Mouse (Mus musculus): ENCODE results near the gene Ndfip2.

Gene Ndfip2

DNA sequence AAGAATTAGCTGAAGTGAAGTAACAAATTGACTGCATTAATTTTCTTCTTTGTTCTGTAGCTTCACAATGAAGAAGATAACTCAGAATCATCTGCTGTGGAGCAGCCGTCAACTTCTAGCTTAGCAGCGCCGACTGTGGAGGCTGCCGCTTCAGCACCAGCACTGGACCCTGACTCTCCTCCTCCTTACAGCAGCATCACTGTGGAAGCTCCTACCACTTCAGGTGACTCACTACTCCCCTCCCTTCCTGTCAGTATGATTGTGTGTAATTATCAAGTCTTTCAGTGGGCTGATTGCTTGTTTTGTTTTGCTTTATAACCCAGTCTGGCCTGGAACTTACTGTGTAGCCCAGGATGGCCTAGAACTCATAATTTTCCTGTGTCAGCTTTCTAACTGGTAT, 29.2 kb downstream of the Ndfip2 start:
- no peak for DNase-seq (ENCODE audit: low spot score)

GRCm38 (mm10) chr14:105287972-105288371, 29.6 kb downstream of the Ndfip2 start:
- no peak for DNase-seq (ENCODE audit: low spot score)

DNA sequence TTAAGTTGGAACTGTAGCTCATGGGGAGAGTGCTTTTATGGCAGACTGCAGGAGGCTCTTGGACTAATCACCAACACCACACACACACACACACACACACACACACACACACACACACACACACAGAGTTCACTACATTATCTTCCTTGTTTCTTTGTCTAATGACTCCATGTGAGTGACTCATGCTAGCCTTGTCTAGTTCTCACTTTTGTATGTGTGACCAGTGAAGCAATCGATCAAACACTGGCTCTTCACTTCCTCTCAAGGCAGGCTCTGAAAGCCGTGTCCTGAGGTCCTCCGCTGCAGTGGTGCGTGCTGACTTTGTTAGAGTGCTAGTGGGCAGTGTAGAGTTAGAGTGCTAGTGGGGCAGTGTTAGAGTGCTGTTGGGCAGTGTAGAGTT, 30.2 kb downstream of the Ndfip2 start:
- DNase-seq (ENCODE audit: low spot score): no peak

GRCm38 (mm10) chr14:105292139-105292538, 33.8 kb downstream of the Ndfip2 start:
- no peak for DNase-seq (ENCODE audit: low spot score)

GRCm38 (mm10) chr14:105293777-105294176, 35.4 kb downstream of the Ndfip2 start:
- DNase-seq (ENCODE audit: low spot score): no peak

DNA sequence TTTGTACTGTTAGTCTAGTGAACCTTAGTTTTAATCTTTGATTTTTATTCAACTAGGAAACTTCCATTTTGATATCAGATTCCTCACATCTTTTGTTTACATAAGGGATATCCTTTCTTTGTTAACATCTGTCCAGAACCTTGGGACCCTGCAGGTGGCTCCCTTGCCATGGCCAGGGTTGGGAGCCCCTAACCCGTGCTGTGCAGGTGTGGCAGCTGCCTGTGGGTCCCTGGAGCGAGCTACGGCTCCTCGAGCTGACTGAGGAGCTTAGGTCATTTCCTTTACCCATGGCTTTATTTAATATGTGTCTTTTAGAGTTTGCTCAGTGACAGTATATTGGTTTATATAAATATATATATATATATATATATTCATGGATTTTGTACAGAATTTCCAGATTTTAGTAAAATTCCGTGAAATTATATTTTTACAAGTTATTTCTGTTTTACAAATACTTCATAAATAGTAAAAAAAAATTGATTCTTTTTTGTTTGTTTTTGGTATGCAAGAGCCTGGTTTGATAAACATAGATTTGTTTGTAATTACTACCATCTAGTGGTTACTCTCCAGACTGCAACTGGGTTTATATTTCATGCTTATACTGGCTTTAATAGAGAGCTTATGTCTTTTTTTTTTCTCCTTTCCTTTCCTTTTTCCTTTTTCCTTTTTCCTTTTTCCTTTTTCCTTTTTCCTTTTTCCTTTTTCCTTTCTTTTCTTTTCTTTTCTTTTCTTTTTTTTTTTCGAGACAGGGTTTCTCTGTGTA, 37.6 kb downstream of the Ndfip2 start:
- peak; percentile 78 for DNase-seq (ENCODE audit: low spot score)

GRCm38 (mm10) chr14:105299744-105300255, 41.4 kb downstream of the Ndfip2 start:
- DNase-seq (ENCODE audit: low spot score): no peak

DNA sequence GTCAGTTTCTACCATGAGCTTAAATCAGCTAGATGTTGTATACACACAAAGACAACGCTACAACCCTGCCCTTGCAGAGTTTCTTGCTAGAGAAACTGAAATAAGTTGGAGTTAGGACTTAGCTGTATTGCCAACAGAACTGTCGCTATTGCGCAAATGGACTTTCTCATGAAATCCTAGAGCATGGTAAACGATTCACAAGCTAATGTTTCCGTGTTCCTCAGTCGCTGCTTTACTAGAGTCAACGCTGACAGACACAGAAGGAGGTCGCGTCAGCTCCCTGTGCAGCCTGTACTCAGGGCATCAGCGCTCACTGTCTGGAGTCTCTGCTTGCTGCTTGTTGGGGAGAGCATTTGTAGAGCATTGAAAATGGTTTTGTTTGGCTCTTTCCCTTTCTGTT, 42.2 kb downstream of the Ndfip2 start:
- DNase-seq (ENCODE audit: low spot score): no peak

GRCm38 (mm10) chr14:105302708-105303107, 44.3 kb downstream of the Ndfip2 start:
- DNase-seq (ENCODE audit: low spot score): no peak

GRCm38 (mm10) chr14:105307716-105308115, 49.3 kb downstream of the Ndfip2 start:
- DNase-seq (ENCODE audit: low spot score): no peak

DNA sequence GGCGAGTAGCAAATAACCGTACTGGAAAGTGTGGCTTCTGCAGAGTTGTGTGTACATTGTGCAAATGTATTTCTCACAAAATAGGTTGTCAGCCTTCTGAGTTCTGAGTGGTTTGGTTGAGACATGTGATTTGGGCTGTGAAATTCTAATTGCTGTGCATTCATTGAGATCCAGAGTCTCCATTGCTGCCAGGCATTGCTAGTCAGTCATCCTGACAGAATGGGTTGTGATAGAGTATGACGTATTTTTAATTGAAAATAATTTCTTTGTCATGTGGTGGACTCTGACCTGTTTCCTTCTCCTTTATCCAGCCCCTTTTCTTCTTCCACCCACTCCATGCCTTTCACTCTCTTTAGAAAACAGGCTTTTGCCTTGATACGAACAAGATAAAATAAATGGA, 54.0 kb downstream of the Ndfip2 start:
- DNase-seq (ENCODE audit: low spot score): no peak

DNA sequence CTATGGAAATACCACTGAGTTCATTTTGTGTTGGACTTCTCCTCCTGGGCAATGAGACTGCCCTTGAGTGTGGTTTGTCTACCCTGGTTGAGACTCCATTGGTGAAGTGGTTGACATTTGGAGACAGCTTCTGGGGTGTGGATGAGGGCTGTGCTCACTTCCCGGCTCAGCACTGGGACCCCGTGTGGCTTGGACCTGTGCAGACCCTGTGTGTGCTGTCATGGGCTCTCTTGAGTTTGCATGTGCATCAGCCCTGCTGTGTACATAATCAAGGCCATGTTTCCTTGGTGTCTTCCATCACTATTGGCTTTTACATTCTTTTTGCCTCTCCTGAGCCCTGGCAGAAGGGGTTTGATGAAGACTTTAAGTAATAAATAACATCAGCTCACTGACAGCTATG, 54.6 kb downstream of the Ndfip2 start:
- DNase-seq (ENCODE audit: low spot score): no peak

GRCm38 (mm10) chr14:105313877-105314276, 55.5 kb downstream of the Ndfip2 start:
- DNase-seq (ENCODE audit: low spot score): no peak

GRCm38 (mm10) chr14:105321712-105322111, 63.3 kb downstream of the Ndfip2 start:
- DNase-seq (ENCODE audit: low spot score): no peak

GRCm38 (mm10) chr14:105322829-105323228, 64.5 kb downstream of the Ndfip2 start:
- DNase-seq (ENCODE audit: low spot score): no peak

GRCm38 (mm10) chr14:105323448-105323847, 65.1 kb downstream of the Ndfip2 start:
- DNase-seq (ENCODE audit: low spot score): no peak

- DNase-seq (ENCODE audit: low spot score): no peak
Measured at GRCm38 (mm10) chr14:105328397-105329302, 70.3 kb downstream of the Ndfip2 start.

DNA sequence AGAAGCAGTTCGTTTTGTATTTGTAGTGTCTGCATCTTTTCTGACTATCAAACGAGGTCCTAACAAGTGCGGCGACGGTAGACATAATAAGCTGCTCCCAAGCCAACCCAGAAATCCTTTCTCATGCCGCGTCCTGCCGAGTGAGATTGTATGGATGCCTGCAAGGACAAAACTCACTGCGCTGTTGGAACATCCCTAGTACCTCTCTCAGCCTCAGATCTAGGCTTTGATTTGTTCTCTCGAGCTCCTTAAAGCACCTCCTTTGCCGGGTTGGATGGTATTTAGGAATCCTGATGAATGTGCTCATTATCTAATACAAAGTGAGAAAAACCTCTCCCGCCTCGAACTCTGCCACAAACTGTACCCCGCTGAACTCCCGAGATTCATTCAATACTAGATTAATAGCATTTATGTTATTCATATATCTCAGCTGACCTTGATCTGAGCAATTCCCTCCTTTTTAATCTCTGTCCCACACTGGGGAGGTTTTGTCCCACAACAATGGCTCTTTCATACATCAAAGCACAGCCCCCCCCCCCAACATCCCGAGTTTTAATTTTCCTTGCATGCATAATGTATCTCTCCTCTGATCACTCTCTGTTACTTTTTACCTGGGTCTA, 75.2 kb downstream of the Ndfip2 start:
- DNase-seq (ENCODE audit: low spot score): no peak

- DNase-seq (ENCODE audit: low spot score): no peak
Measured at GRCm38 (mm10) chr14:105341765-105342164, 83.4 kb downstream of the Ndfip2 start.

- DNase-seq (ENCODE audit: low spot score): no peak
Measured at GRCm38 (mm10) chr14:105354121-105354520, 95.7 kb downstream of the Ndfip2 start.

All from c-Kit-positive CD71-positive TER-119-positive erythroid progenitor cells, embryonic 14.5 days (primary cell).